Mouse (Mus musculus) lung, postnatal 36 days (tissue): Measurements from ENCODE around the gene Tunar.

Experiments used
- DNase-seq: peaks from one replicate; pipeline ENCODE4 v3.0.0; 2022; ENCODE audit warnings: mixed read lengths

Tunar gene

GRCm38 (mm10) chr12:105333570-105333969 is at the start of gene Tunar:
Gene Tunar, plus strand, starts transcription at chr12:105333870.
- no peak for DNase-seq

DNA sequence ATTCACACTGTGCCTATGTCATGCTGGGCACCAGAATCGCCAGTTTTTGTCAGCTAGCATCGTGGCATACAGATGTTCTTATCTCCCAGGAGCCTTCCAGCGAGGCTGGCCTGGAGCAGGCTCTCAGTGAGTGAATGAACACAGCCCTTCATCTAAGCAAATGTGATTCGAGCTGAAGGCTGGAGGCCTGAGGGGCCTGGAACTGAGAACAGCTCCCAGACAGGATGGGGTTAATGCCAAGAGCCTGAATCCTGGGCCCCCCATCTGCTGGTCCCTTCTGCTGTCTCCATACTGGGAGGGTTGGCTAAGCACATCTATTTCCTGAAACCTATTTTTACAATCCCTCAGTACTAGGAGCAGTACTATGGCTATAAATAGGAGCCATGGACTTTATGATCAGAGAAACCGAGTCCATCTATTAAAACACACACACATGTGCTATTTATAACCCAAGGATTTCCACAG is 21.1 kb upstream of the Tunar start:
- no peak for DNase-seq

- no peak for DNase-seq
Observed at GRCm38 (mm10) chr12:105314328-105314727, 19.3 kb upstream of the Tunar start.

GRCm38 (mm10) chr12:105322160-105322559 is 11.5 kb upstream of the Tunar start:
- DNase-seq: peak; percentile 4

DNA sequence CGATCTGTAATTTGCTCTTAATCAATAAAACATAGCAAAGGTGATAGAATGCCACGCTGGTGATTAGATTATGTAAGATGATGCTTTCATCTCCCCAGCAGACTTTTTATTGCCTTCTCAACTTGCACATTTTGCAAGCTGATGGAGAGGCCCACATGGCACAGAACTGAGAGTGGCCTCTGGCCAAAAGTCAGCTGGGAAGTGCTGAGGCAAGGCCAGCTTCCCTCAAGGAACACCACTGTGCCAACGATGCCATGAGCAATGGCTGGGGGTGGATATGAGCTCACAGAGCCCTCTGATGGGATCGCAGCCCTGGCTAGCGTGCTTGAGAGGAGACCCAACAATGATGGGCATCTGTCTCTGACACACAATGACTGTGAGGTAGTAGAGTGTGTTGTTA is 6.6 kb upstream of the Tunar start:
- no peak for DNase-seq

DNA sequence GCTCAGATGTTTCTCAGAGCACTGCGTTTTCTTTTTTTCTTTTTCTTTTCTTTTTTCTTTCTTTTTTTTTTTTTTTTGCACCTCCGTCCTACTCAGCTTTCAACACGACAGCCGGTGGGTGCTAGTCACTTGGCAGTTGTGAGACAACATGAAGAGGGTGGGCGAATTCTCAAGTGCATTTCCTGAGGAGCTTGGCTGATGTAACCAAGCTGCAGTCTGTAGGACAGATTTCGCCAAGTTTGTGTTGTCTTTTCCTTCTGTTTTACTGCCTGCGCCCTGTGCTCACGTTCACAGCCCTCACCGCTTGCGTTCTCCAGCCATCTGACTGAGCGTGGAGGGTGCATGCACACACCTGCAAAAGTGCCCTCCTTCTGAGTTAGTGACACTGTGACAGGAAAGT is 5.3 kb upstream of the Tunar start:
- DNase-seq: no peak

DNA sequence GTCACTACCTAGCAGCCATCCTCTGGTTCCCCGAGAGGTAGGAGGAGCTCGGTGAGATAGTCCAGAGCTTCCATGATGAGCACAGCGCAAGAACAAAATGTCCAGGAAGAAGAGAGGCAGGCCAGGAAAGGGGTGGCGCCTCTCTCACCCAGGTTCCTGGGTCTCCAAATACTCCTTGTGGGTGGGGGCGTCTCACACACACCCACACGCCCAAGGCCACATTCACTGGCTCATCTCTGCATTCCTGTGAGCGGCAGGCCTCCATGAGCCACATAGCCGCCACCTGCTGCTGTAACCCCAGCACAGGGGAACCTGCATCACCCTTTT is 2.4 kb downstream of the Tunar start:
- DNase-seq: no peak

DNA sequence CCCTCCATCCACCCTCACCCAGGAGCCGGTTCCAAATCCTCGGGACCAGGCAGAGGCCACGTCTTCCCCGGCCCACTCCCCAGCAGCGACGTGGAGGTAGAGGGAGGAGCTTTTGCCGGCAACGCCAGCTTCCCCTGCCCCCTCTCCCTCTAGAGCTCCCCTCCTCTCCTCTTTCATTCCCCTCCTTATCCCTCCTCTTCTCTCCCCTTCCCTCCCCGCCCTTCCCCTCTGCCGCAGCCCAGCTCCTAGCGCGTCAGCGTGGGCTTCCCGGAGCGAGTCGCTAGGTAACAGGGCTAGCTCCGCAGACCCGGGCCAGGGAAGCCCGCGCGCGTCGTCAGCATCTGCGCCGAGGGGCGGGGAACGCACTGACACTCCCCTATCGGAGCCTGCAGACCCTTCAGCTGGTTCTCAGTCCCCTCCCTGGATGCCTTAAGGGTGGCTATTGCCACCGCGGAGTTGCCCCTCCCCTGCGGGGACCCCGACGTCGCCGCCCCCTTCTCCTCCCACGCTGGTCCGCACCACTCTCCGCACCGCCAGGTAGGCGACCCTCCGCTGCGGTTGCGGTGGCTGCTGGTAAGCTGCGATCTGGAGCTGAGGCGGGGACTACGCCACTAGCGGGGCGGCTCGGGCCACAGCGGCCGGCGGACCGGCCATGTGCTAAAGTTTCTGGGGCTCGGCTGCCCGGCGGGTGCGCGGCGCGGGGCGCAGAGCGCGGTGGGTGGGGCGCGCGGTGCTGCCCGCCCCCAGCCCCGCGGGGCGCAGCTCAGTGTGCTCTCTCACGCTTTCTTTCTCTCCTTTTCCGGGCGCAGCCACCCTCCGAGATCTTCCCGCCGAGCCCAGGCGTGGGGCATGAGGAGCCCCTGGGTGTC is 3.0 kb downstream of the Tunar start:
- DNase-seq: no peak

DNA sequence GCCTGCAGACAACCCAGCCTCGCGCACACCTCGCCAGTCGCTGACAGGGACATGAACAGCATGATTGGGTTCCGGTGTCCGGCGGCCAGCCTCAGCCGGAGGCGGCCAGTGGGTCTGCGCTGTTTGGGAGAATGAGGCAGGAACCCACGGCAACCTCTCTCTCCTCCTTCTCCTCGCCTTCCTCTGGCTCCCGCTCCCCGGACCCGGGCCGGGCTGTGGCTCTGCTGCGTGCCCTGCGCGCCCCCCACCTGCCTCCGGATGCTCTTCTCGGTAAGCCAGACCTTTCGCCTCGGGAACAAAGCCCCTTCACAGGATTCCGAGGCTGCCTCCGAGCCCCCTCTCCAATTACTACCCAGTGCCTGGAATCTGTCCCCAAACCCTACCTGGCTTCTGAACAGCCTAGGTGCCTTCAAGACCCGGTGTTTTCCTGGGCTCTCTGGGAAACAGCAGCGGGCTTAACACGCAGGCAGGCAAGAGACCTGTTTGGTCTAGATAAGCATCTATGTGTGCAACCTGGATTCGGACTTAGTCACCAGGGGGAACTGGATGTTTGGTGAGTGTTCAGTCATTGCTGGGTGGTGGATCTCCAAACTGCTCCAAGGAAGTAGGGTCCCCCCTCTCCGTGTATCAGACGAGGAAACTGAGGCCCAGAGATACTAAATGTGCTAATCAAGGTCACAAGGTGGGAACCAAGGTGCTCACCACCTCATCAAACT is 3.8 kb downstream of the Tunar start:
- DNase-seq: no peak

DNA sequence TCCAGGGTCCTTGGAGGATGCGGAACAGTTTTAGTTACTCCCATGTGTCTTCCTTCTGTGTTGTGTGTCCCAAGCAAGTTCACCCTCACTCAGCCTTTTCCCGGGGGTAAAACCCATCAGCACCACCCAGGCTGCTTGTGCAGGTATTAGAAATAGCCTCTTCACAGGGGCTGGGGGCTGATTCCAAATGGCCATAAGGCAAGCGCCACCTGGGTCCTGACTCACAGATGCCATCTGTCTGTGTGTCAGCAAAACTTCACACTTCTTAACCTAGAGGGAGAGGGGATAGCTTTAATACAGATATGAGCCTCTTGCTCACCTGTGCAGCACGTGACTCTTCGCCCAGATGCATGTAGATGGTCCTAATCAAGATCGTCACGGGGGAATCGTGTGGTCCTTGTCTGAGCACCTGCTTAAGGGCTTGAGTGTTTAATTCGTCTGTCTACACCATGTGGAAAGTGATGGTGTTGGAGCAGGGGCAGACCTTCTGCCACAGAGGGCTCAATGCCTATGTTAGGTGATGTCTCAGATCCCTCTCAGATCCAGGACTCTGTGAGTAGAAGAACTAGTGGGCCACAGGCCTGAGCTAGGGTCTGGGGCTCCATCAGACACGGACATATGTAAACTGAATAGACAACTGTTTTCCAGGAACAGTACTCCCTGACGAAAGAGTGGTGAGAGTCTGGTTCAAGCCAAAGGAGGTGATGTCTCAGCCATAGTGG is 4.7 kb downstream of the Tunar start:
- no peak for DNase-seq

GRCm38 (mm10) chr12:105341523-105341922 is 7.9 kb downstream of the Tunar start:
- DNase-seq: no peak

DNA sequence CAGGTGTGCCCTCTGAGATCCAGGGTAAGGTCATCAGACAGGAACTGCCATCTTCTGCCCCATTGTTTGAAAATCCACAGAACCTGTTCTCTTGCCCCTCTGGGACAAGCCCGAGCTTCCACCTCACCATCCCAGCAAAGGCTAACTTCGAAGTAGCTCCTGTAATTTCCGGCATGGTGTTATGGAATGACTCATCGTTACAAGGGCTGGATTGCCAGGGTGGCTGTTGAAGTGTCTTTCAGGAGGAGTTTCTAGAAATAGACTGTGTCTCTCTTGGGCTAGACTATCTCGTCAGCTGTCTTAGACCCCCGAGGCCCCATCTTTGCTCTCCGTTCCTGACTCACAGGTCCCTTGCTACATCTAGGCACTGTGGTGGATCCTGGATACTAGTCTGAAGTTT is 10.8 kb downstream of the Tunar start:
- DNase-seq: no peak

GRCm38 (mm10) chr12:105346861-105347260 is 13.2 kb downstream of the Tunar start:
- no peak for DNase-seq

DNA sequence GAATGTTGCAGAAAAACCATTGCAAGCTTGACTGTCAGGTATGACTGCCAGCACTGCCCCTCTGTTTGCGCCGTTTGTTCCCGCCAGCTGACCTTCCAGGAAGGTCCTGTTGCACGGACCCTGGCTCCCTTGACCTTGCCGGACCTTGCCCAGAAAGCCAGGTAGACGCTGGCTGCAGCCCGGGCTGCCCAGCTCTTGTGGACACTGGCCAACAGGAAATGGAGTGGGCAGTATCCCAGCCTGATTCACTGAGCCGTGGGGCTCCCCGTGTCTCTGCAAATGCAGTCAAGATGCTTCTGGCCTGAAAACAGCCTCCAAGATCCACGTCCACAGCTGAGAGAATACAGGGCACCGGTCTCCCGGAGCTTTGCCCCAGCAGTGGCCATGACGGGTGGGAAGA is 13.6 kb downstream of the Tunar start:
- DNase-seq: no peak

- DNase-seq: no peak
Observed at GRCm38 (mm10) chr12:105354266-105354665, 20.6 kb downstream of the Tunar start.

DNA sequence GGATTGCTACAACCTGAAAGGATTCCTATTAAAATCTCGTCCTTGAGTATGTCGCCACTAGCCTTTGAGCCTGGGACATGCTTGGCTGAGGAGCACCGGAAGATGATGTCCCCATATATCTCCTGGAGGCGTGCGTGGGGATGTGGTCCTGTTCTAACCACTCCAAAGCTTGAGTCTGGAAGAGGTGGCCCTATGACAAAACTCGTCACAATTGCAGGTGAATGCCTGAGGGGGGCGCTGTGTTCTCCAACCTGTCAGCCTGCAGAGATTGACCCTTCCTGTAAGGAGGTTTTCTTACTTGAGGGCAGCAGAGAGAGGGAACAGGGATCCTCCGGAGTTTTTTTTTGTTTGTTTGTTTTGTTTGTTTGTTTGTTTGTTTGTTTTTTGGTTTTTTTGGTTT is 21.1 kb downstream of the Tunar start:
- DNase-seq: no peak

GRCm38 (mm10) chr12:105356781-105357180 is 23.1 kb downstream of the Tunar start:
- DNase-seq: no peak

DNA sequence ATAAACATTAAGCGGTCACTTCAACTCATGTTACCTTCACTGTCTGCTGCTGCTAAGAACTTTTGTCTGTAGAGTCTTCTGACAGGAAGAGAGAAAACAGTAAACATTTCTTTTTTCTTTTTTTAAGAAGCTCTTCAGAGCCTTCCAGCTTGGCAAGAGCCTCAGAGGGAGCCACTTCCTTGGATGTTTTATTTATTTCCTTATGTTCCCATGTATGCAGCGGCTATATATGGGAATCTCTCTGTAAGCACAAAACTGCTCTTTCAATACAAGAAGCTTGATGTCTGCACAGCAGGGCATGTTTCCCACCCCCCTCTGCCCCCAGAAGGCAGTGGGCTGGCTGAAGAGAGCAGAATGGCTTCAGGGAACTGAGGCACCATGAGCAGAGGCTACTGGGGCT is 30.0 kb downstream of the Tunar start:
- no peak for DNase-seq

GRCm38 (mm10) chr12:105374564-105374963 is 40.9 kb downstream of the Tunar start:
- DNase-seq: no peak

DNA sequence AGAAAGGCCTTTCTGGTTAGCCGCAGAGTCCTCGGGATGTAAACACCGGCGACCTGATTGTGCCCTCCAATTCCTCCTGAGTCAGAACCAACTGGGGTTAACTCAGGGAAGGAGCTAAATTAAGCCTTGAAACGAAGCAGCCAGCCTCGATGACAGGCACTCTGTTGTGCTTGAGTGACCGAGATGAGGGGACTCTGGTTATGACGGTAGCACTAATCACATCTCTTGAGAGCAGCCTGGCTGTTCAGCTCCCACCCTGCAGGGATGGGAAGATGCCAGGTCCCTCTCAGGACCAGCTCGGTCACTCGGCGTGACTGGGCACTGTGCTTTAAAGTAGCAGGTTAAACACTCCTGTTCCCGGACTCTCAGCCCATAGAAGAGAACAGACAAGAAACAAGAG is 43.3 kb downstream of the Tunar start:
- DNase-seq: no peak

DNA sequence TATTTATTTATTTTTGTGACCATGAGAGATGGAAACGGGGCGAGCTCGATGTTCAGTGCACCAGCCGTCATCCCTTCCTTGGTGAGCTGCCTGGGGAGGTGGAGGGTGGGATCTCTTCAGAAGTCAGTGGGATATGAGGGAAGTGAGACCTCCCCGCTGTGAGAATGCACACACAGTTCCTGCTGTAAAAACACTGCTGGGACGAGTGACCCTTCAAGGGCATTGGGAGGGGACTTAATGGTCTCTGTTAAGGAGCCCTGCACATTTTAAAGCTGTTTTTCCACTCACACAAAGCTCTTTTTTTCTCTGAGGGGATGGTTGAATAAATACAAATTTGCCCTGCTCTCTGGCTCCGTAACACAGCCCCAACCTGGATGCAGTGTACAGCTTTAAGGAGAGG is 49.1 kb downstream of the Tunar start:
- no peak for DNase-seq

DNA sequence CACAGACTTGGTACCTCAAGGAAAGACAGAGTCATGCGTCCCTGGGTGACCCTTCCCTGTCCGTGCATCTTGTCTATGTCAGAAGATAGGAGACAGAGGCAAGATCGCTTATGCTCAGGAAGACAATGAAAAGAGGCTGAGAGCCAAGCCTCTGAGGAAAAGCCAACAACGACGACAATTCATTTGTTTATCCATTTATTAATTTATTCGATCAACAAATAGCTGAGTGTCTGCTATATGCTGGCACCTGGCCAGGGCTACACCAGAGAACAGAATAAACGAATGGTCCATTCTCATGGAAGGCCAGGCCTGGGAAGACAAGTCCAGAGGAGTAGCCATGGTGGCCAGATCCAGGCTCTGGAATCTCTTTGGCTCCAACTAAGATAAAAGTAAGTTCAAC is 61.0 kb downstream of the Tunar start:
- peak; percentile 63 for DNase-seq

DNA sequence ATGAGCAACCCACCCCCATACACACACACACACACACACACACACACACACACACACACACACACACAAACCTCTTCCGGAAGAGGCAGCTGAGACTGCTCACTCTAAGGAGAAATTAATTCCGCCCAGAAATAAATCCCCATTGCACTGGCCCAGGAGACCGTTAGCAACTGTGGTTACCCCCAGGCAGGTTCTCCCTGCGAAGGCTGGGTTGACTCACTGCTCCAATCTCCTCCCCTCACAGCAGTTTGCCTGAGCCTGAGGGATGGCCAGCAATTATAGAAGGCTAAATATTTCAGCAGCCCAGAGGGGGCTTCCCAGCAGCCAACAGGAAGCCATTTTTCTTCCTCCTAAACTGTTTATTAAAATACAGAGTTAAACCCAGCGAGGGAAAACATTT is 64.5 kb downstream of the Tunar start:
- DNase-seq: no peak

- no peak for DNase-seq
Observed at GRCm38 (mm10) chr12:105403742-105404141, 70.1 kb downstream of the Tunar start.
